Mouse (Mus musculus): ENCODE measurements around the gene Mtus2.

GRCm38 (mm10) chr5:147916171-147916570 is 40.9 kb upstream of the Mtus2 start:
- no peak for TF ChIP-seq POLR2A (IDR thresholded peaks at IDR 0.05; ENCODE audit: borderline replicate concordance, low read depth, low read length)
- TF ChIP-seq CTCF (IDR thresholded peaks at IDR 0.05; ENCODE audit: low read depth, low read length) = no peak

Measured in bone marrow macrophage, adult 2 months (primary cell).